Mouse (Mus musculus) lung, postnatal 0 days (tissue): Measurements from ENCODE around the gene Prss33. TPM values are rescaled to one million over a fixed set of nuclear protein-coding genes. Genes with fewer than 3 reads are reported as not detected.

Experiments
- ATAC-seq: fragments of 200-750 bp; cut with Nextera tagmentation; 2 replicates; pipeline ENCODE4 v1.8.0; 2017; ENCODE audit warnings: moderate library complexity
- DNase-seq: peaks from one replicate; pipeline ENCODE4 v3.0.0-alpha.2; 2016; ENCODE audit warnings: low spot score
- H3K27ac ChIP-seq: fragments of 300-500 bp; sonication (generic); 2 replicates; pipeline ENCODE4 v1.5.1; 2014; ENCODE audit warnings: antibody characterized with exemption, mild to moderate bottlenecking, low read length, mixed read lengths
- H3K27me3 ChIP-seq: fragments of 300-500 bp; sonication (generic); replicated peaks from 2 replicates; pipeline ENCODE4 v1.6.1; 2014; ENCODE audit warnings: low read length, mixed read lengths; ENCODE audit not compliant: insufficient read depth
- H3K36me3 ChIP-seq: fragments of 300-500 bp; sonication (generic); 2 replicates; pipeline ENCODE4 v1.6.1; 2014; ENCODE audit warnings: low read length, mixed read lengths; ENCODE audit not compliant: insufficient read depth
- H3K4me1 ChIP-seq: fragments of 300-500 bp; sonication (generic); 2 replicates; pipeline ENCODE4 v1.6.1; 2014; ENCODE audit warnings: antibody characterized with exemption, low read depth, low read length, mixed read lengths; ENCODE audit not compliant: insufficient read depth
- H3K4me2 ChIP-seq: fragments of 300-500 bp; sonication (generic); replicated peaks from 2 replicates; pipeline ENCODE4 v1.6.1; 2014; ENCODE audit warnings: low read depth, mild to moderate bottlenecking, low read length, moderate library complexity, mixed read lengths
- H3K4me3 ChIP-seq: fragments of 300-500 bp; sonication (generic); 2 replicates; pipeline ENCODE4 v1.5.1; 2014; ENCODE audit warnings: low read depth, low read length
- H3K9ac ChIP-seq: fragments of 300-500 bp; sonication (generic); replicated peaks from 2 replicates; pipeline ENCODE4 v1.6.1; 2014; ENCODE audit warnings: low read depth, mild to moderate bottlenecking
- H3K9me3 ChIP-seq: fragments of 300-500 bp; sonication (generic); 2 replicates; pipeline ENCODE4 v1.6.1; 2016; ENCODE audit warnings: low read length, mixed read lengths
- CTCF ChIP-seq: IDR thresholded peaks from 2 replicates; pipeline ENCODE4 v1.5.1; 2016; ENCODE audit warnings: antibody characterized with exemption, mild to moderate bottlenecking
- EP300 ChIP-seq: IDR thresholded peaks from 2 replicates; pipeline ENCODE4 v1.6.1; 2016; ENCODE audit warnings: antibody characterized with exemption, mild to moderate bottlenecking, control low read depth
- WGBS: fragments of 180-500 bp; shearing (Covaris S2); extraction: QIAGEN DNeasy Blood & Tissue Kit; methylation state at CpG from one replicate; pipeline ENCODE4 v1.1.7; 2014; 5-methylcytosine and 5-hydroxymethylcytosine counted together
- microRNA-seq: library from miRNA; unstranded; fragments of <30 nt; microRNA quantifications from one replicate; pipeline ENCODE4, GENCODE M21; 2016
- polyA plus RNA-seq: library from polyadenylated mRNA; unstranded; fragments of >200 nt; fragmentation: Nextera tagmentation; extraction: Ambion mirVana; gene quantifications from 2 replicates; pipeline ENCODE4 v1.2.1, GENCODE M21; 2015

Gene Prss33
- polyA plus RNA-seq, 1 experiment from 2014 or later = not detected

- ATAC-seq = peak; percentile 78
- TF ChIP-seq EP300 = no peak
- TF ChIP-seq CTCF = peak; percentile 37
- peak; percentile 82 for DNase-seq
- Histone ChIP-seq H3K4me3 (peak within 1 kb of the TSS; percentile 48), H3K27ac (no peak within 1 kb of the TSS), H3K4me1 (peaks cover 7% of the 10 kb centered on the region; the same call in 1 of the 2 replicates), H3K9ac (peak within 1 kb of the TSS; percentile 48; the same call in 1 of the 2 replicates), H3K36me3 (no peaks in the 10 kb centered on the region), H3K27me3 (no peaks in the 10 kb centered on the region), H3K4me2 (peak within 1 kb of the TSS; percentile 92), H3K9me3 (no peaks in the 10 kb centered on the region)
- 2% methylated on average over 41 of the region's 43 CpGs for WGBS
Observed at GRCm38 (mm10) chr17:23785561-23786471, 50.0 kb downstream of the Prss33 start, which contains the start of gene Flywch2. TSS of gene Flywch2 (minus strand) at chr17:23786081.

GRCm38 (mm10) chr17:23783352-23783751 lies 52.5 kb downstream of the Prss33 start:
- DNase-seq (no peak), ATAC-seq (no peak)
- H3K9ac ChIP-seq = no peak overlapping the region
- H3K27ac ChIP-seq = no peak overlapping the region
- H3K4me2 ChIP-seq = no peak overlapping the region
- no peaks in the 10 kb centered on the region for H3K27me3 ChIP-seq
- TF ChIP-seq CTCF (no peak), EP300 (no peak)
- no peaks in the 10 kb centered on the region for H3K36me3 ChIP-seq
- no peaks in the 10 kb centered on the region for H3K9me3 ChIP-seq
- no peak overlapping the region for H3K4me3 ChIP-seq
- no peaks in the 10 kb centered on the region for H3K4me1 ChIP-seq

Small RNAs within 50 kb of the gene (microRNA-seq; reads per million reads assigned to microRNA genes)
- not detected for gene Mir5125

Other genes starting within 250 kb of the Prss33 start
- gene Zfp13, start 236.6 kb downstream of the Prss33 start, polyA plus RNA-seq = 5.0 and 5.5 TPM in 2 replicates
- not detected in 2 replicates for gene Zscan10, start 235.2 kb downstream of the Prss33 start, polyA plus RNA-seq
- gene Mmp25, start 190.8 kb downstream of the Prss33 start, polyA plus RNA-seq = 0.29 and 0.36 TPM in 2 replicates
- 7.1 and 8.7 TPM in 2 replicates for gene Bicdl2, start 175.6 kb downstream of the Prss33 start, polyA plus RNA-seq
- 104 and 107 TPM in 2 replicates for gene Hcfc1r1, start 162.5 kb downstream of the Prss33 start, polyA plus RNA-seq
- 18.1 and 18.6 TPM in 2 replicates for gene Thoc6, start 162.2 kb downstream of the Prss33 start, polyA plus RNA-seq
- gene Tnfrsf12a, start 158.6 kb downstream of the Prss33 start, polyA plus RNA-seq = 50.4 and 53.8 TPM in 2 replicates
- 5.9 and 6.3 TPM in 2 replicates for gene Cldn6, start 156.8 kb downstream of the Prss33 start, polyA plus RNA-seq
- 0.44 and 0.76 TPM in 2 replicates for gene Cldn9, start 152.0 kb downstream of the Prss33 start, polyA plus RNA-seq
- gene 1520401A03Rik, start 113.3 kb downstream of the Prss33 start, polyA plus RNA-seq = 0.20 TPM in 1 of 2 replicates, not detected in the other
- 10.4 and 11.5 TPM in 2 replicates for gene Pkmyt1, start 109.7 kb downstream of the Prss33 start, polyA plus RNA-seq
- gene Paqr4, start 95.2 kb downstream of the Prss33 start, polyA plus RNA-seq = 45.2 and 47.7 TPM in 2 replicates
- 0.41 and 0.52 TPM in 2 replicates for gene Kremen2, start 90.2 kb downstream of the Prss33 start, polyA plus RNA-seq
- 43.1 and 43.5 TPM in 2 replicates for gene Flywch1, start 64.5 kb downstream of the Prss33 start, polyA plus RNA-seq
- gene Flywch2, start 50.0 kb downstream of the Prss33 start, polyA plus RNA-seq = 14.7 and 18.6 TPM in 2 replicates
- 284 and 354 TPM in 2 replicates for gene Srrm2, start 45.5 kb downstream of the Prss33 start, polyA plus RNA-seq
- 803 and 893 TPM in 2 replicates for gene Elob, start 6.9 kb downstream of the Prss33 start, polyA plus RNA-seq
- gene Prss32, start 7.8 kb upstream of the Prss33 start, polyA plus RNA-seq = not detected in 2 replicates
- gene Prss41, start 8.1 kb upstream of the Prss33 start, polyA plus RNA-seq = 0.40 and 0.63 TPM in 2 replicates
- gene Prss21, start 32.0 kb upstream of the Prss33 start, polyA plus RNA-seq = not detected in 2 replicates
- 0.25 TPM in 1 of 2 replicates, not detected in the other for gene Dcpp1, start 44.8 kb upstream of the Prss33 start, polyA plus RNA-seq
- not detected in 2 replicates for gene Dcpp2, start 44.8 kb upstream of the Prss33 start, polyA plus RNA-seq
- 0.35 and 0.64 TPM in 2 replicates for gene Dcpp3, start 81.4 kb upstream of the Prss33 start, polyA plus RNA-seq
- gene Sbp, start 105.6 kb upstream of the Prss33 start, polyA plus RNA-seq = not detected in 2 replicates
- gene Sbpl, start 119.2 kb upstream of the Prss33 start, polyA plus RNA-seq = not detected in 2 replicates
- 0.18 and 0.47 TPM in 2 replicates for gene Prss30, start 144.5 kb upstream of the Prss33 start, polyA plus RNA-seq
- gene Prss22, start 162.0 kb upstream of the Prss33 start, polyA plus RNA-seq = 0.57 and 0.77 TPM in 2 replicates
- 0.18 TPM in 2 replicates for gene Prss27, start 202.1 kb upstream of the Prss33 start, polyA plus RNA-seq
- 34.3 and 36.9 TPM in 2 replicates for gene Kctd5, start 237.4 kb upstream of the Prss33 start, polyA plus RNA-seq